Mouse (Mus musculus) olfactory bulb, adult 2 months (tissue): ENCODE measurements around the gene Rbfox3. TPM values are rescaled to one million over a fixed set of nuclear protein-coding genes. Genes with fewer than 3 reads are reported as not detected.

Source experiments
- H3K27ac ChIP-seq: fragments of 200-500 bp; 2 replicates; pipeline ENCODE4 v1.5.1; 2012; ENCODE audit warnings: low read depth, low read length; ENCODE audit not compliant: insufficient read depth
- H3K4me1 ChIP-seq: fragments of 200-500 bp; 2 replicates; pipeline ENCODE4 v1.6.1; 2012; ENCODE audit warnings: low read length; ENCODE audit not compliant: control insufficient read depth, insufficient read depth
- H3K4me3 ChIP-seq: fragments of 200-500 bp; 2 replicates; pipeline ENCODE4 v1.5.1; 2012; ENCODE audit warnings: mild to moderate bottlenecking, low read depth, low read length, moderate library complexity; ENCODE audit not compliant: insufficient read depth
- CTCF ChIP-seq: fragments of 200-500 bp; IDR thresholded peaks from 2 replicates; pipeline ENCODE4 v1.5.1; 2012; ENCODE audit warnings: low read depth, mild to moderate bottlenecking, low read length, moderate library complexity; ENCODE audit not compliant: insufficient read depth
- POLR2A ChIP-seq: fragments of 200-500 bp; IDR thresholded peaks from 2 replicates; pipeline ENCODE4 v1.6.1; 2012; ENCODE audit warnings: mild to moderate bottlenecking, low read depth, low read length, moderate library complexity; ENCODE audit not compliant: insufficient read depth
- WGBS: fragments of 180-500 bp; shearing (Covaris S2); methylation state at CpG from one replicate; pipeline ENCODE4 v1.1.7; 2018; 5-methylcytosine and 5-hydroxymethylcytosine counted together
- polyA plus RNA-seq: library from polyadenylated mRNA; stranded (reverse); fragments of >200 nt; gene quantifications from 2 replicates; pipeline ENCODE4 v1.2.4, GENCODE M21; 2012; ENCODE audit warnings: low replicate concordance; ENCODE audit not compliant: missing spikeins, insufficient read depth, insufficient read length

Rbfox3 gene
- polyA plus RNA-seq, 1 experiment: not detected

GRCm38 (mm10) chr11:118813942-118814341 is 97.5 kb downstream of the Rbfox3 start:
- Histone ChIP-seq H3K4me1 (peaks cover 70% of the 10 kb centered on the region), H3K4me3 (no peak overlapping the region), H3K27ac (peak overlapping the region; percentile 92)
- WGBS: 19% methylated on average over 11 of the region's 11 CpGs
- TF ChIP-seq CTCF (no peak), POLR2A (no peak)

- TF ChIP-seq CTCF: no peak
- no peak for TF ChIP-seq POLR2A
- H3K4me1 ChIP-seq: peaks cover 76% of the 10 kb centered on the region
- 84% methylated on average over 7 of the region's 7 CpGs for WGBS
- no peak overlapping the region for H3K4me3 ChIP-seq
- H3K27ac ChIP-seq: no peak overlapping the region
Observed at GRCm38 (mm10) chr11:118811404-118811803, 100.0 kb downstream of the Rbfox3 start.

GRCm38 (mm10) chr11:118807511-118807910 is 103.9 kb downstream of the Rbfox3 start:
- no peak for TF ChIP-seq CTCF
- no peak for TF ChIP-seq POLR2A
- no peak overlapping the region; the same call in 1 of the 2 replicates for H3K27ac ChIP-seq
- no peak overlapping the region for H3K4me3 ChIP-seq
- WGBS: 60% methylated on average over 15 of the region's 15 CpGs
- peaks cover 77% of the 10 kb centered on the region for H3K4me1 ChIP-seq

DNA sequence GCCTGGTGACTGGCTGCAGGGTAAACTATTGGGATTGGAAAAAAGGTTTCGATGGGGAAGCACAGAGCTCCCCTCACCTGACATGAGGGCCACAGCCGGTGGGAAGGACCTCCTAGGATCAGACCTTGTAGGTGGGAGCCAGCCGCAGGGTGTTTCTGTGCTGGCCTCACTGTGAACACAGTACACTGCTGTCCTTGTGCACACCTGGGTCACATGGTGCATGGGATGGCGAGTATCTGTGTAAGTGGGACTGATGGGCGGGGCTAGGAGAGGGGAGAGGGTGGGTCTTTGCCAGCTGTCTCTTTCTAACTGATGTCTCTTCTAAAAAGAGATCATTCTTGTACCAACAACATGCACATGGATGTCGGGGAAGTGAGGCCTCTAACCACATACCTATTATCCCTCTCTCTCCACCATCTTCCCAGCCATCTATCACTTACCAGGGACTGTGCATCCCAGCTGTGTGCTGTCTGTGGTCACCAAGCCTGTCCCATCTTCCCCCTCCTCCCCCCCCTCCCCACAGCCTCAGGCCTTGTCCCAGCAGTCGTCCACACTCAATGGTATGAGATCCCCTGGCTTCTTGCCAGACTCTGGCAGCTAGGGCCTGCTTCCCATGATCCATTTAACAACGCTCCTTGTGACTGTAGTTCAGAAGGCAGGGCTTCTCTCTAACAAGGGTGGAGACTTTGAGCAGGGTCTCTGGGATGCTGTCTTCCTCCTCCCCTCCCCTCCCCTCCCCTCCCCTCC is 116.4 kb downstream of the Rbfox3 start:
- H3K4me3 ChIP-seq: no peak overlapping the region
- H3K27ac ChIP-seq: peak overlapping the region; percentile 92
- TF ChIP-seq CTCF: no peak
- TF ChIP-seq POLR2A: no peak
- H3K4me1 ChIP-seq: peaks cover 68% of the 10 kb centered on the region
- WGBS: 50% methylated on average over 8 of the region's 8 CpGs

- H3K4me1 ChIP-seq: peaks cover 58% of the 10 kb centered on the region
- H3K27ac ChIP-seq: peak overlapping the region; percentile 92
- H3K4me3 ChIP-seq: no peak overlapping the region
- no peak for TF ChIP-seq POLR2A
- TF ChIP-seq CTCF: no peak
- WGBS: 22% methylated on average over 16 of the region's 16 CpGs
Observed at GRCm38 (mm10) chr11:118793639-118794021, 117.8 kb downstream of the Rbfox3 start.

GRCm38 (mm10) chr11:118792916-118793638 is 118.3 kb downstream of the Rbfox3 start:
- no peak for TF ChIP-seq POLR2A
- no peak for TF ChIP-seq CTCF
- H3K4me1 ChIP-seq: peaks cover 53% of the 10 kb centered on the region
- WGBS: 20% methylated on average over 10 of the region's 10 CpGs
- peak overlapping the region; percentile 92 for H3K27ac ChIP-seq
- H3K4me3 ChIP-seq: peak overlapping the region; percentile 29

DNA sequence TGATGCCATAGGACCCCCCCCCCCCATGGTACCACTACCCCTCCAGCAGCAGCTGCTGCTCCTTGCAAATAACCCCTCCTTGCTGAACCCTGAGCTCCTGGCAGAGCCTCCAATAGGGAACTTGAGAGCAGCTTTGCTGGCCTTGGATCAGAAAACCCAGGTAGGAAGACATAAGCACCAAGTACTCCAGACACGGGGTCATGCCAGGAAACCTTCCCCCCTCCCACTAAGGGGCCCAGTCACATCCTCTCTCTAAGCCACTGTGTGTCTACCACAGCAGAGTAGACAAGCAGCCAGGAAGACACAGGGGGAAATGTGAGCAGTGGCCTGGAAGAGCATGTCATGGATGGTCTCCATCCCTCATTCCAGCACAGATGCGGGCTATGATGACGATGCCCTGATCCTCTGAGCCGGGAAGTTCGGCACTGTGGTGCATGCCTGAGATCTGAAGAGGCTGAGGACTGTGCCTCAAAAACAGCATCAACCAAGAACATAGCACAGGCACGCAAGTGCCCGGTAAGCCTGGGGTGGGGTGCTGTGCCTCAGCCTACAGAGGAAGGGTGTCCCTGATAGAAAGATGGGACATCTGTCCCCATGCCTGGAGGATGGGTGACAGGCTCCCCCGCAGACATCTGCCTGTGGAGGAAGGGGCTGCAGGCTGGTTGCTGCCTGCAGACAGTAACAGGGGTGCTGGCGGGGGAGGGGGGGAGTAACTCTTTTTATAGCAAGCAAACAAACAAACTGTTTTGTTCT is 119.1 kb downstream of the Rbfox3 start:
- H3K4me3 ChIP-seq: no peak overlapping the region
- WGBS: 24% methylated on average over 9 of the region's 9 CpGs
- H3K4me1 ChIP-seq: peaks cover 52% of the 10 kb centered on the region
- TF ChIP-seq CTCF (no peak), POLR2A (no peak)
- peak overlapping the region; percentile 92 for H3K27ac ChIP-seq

DNA sequence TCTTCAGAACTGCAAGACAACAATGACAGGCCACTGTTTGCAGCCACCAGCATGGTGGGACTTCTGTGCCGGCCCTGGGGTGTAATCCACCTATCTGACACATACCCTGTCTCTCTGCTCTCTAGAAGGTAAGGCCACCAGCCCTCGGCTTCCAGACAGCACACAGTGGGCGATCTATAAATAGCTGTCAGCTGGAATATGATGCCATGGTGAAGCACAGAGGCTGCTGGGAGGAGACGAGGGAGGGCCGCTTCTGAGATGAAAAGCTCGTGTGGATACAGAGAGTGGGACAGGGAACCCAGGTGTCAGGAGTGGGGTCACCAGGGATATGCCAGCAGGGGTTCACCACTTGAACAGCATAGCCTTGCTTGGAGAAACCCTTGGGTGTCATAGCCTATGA is 120.0 kb downstream of the Rbfox3 start:
- TF ChIP-seq POLR2A (no peak), CTCF (no peak)
- peak overlapping the region; percentile 92 for H3K27ac ChIP-seq
- 39% methylated on average over 6 of the region's 6 CpGs for WGBS
- no peak overlapping the region for H3K4me3 ChIP-seq
- H3K4me1 ChIP-seq: peaks cover 50% of the 10 kb centered on the region
